ENCODE assay signal across 22 mouse cellular contexts in the genomic region with DNA sequence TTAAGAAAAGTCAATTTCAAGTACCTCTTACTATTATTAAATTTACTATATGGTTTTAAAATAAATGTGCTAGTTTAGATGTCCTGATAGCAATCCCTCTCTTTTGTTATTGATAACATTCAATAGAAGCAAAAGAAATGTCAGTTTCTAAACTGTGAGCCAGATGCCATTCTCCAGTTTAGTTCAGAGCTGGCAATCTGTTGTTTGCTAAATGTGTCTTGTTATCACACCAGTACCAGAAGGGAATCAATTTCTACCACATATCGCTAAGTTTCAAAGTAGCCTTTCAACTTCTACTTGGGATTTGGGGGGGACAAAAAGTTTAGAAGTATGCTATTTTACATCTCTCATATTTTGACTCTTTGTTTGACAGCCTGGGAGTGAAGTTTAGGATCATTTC.
"Had no signal": no experiment of that assay in that cellular context is flagged by ENCODE, and none has a peak within 500 bp of the region (broad histone marks: within the 10 kb centered on the region; RNA-seq: fewer than 3 reads in every experiment).

No protein-coding gene starts in this region.

- H3K4me3 ChIP-seq: heart, adult 2 months; heart, embryonic 13.5 days; heart, embryonic 15.5 days; intestine, embryonic 15.5 days; left cerebral cortex, adult 2 months; limb, embryonic 10.5 days; limb, embryonic 12.5 days; liver, embryonic 13.5 days; liver, embryonic 15.5 days had no signal

- H3K27ac ChIP-seq: heart, adult 2 months; heart, embryonic 13.5 days; heart, embryonic 15.5 days; hindbrain, embryonic 14.5 days; intestine, embryonic 15.5 days; left cerebral cortex, adult 2 months; limb, embryonic 10.5 days; limb, embryonic 12.5 days; liver, embryonic 13.5 days; liver, embryonic 15.5 days had no signal

- DNase-seq: gastrocnemius, postnatal 14 days; gastrocnemius, postnatal 36 days; heart, adult 11 months; heart, adult 2 months; heart, postnatal 14 days; heart, postnatal 36 days; kidney, adult 18-20 months; kidney, adult 8-10 months; kidney, postnatal 10 days; kidney, postnatal 25 days; kidney, postnatal 4 days; liver; liver, embryonic 13.5 days; liver, postnatal 0 days had no signal
